Mouse (Mus musculus) intestine, embryonic 16.5 days (tissue): ENCODE measurements around the gene Hdac1. TPM values are rescaled to one million over a fixed set of nuclear protein-coding genes. Genes with fewer than 3 reads are reported as not detected.

Source experiments
- ATAC-seq: fragments of 200-750 bp; cut with Nextera tagmentation; 2 replicates; pipeline ENCODE4 v1.8.0; 2017; ENCODE audit warnings: moderate TSS enrichment, moderate library complexity
- H3K27ac ChIP-seq: fragments of 300-500 bp; sonication (generic); 2 replicates; pipeline ENCODE4 v1.5.1; 2014; ENCODE audit warnings: mild to moderate bottlenecking, low read length
- H3K27me3 ChIP-seq: fragments of 300-500 bp; sonication (generic); replicated peaks from 2 replicates; pipeline ENCODE4 v1.6.1; 2014; ENCODE audit warnings: low read length, control low read depth, mixed read lengths; ENCODE audit not compliant: control insufficient read depth, insufficient read depth
- H3K36me3 ChIP-seq: fragments of 300-500 bp; sonication (generic); 2 replicates; pipeline ENCODE4 v1.6.1; 2014; ENCODE audit warnings: low read length, control low read depth; ENCODE audit not compliant: control insufficient read depth, insufficient read depth
- H3K4me1 ChIP-seq: fragments of 300-500 bp; sonication (generic); 2 replicates; pipeline ENCODE4 v1.6.1; 2014; ENCODE audit warnings: low read length, control low read depth, mixed read lengths; ENCODE audit not compliant: control insufficient read depth, insufficient read depth
- H3K4me2 ChIP-seq: fragments of 300-500 bp; sonication (generic); 2 replicates; pipeline ENCODE4 v1.6.1; 2014; ENCODE audit warnings: low read depth, low read length, control low read depth
- H3K4me3 ChIP-seq: fragments of 300-500 bp; sonication (generic); 2 replicates; pipeline ENCODE4 v1.5.1; 2014; ENCODE audit warnings: mild to moderate bottlenecking, low read length
- H3K9ac ChIP-seq: fragments of 300-500 bp; sonication (generic); 2 replicates; pipeline ENCODE4 v1.6.1; 2014; ENCODE audit warnings: low read depth, low read length
- H3K9me3 ChIP-seq: fragments of 300-500 bp; sonication (generic); 2 replicates; pipeline ENCODE4 v1.6.1; 2016; ENCODE audit warnings: low read length, control low read depth; ENCODE audit not compliant: control insufficient read depth
- WGBS: fragments of 180-500 bp; shearing (Covaris S2); extraction: QIAGEN DNeasy Blood & Tissue Kit; methylation state at CpG from one replicate; pipeline ENCODE4 v1.1.7; 2014; 5-methylcytosine and 5-hydroxymethylcytosine counted together
- polyA plus RNA-seq: library from polyadenylated mRNA; unstranded; fragments of >200 nt; fragmentation: Nextera tagmentation; extraction: Ambion mirVana; gene quantifications from 2 replicates; pipeline ENCODE4 v1.2.1, GENCODE M21; 2015

The Hdac1 gene
- polyA plus RNA-seq, 1 experiment from 2014 or later, result 207 TPM

DNA sequence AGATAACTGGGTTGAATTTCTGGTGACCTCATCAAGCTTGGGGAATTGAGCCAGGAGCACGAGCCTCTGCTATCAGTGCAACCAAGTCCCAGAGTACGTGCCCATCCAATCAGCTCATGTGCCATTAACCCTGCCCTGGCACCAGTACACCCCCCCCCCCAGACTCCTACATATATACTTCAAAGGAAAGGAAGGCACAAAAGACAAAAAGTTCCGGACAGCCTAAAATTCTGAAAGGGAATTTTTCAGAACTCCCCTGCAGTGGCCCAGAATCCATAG lies 34.3 kb downstream of the Hdac1 start:
- Histone ChIP-seq H3K9ac (no peak overlapping the region), H3K27me3 (no peaks in the 10 kb centered on the region), H3K27ac (no peak overlapping the region), H3K4me2 (no peak overlapping the region), H3K9me3 (no peaks in the 10 kb centered on the region), H3K4me1 (peaks cover 21% of the 10 kb centered on the region), H3K36me3 (no peaks in the 10 kb centered on the region), H3K4me3 (no peak overlapping the region)
- ATAC-seq, result no peak
- WGBS, result 57% methylated on average over 3 of the region's 3 CpGs

GRCm38 (mm10) chr4:129507434-129508236 lies 34.9 kb downstream of the Hdac1 start:
- no peak for ATAC-seq

DNA sequence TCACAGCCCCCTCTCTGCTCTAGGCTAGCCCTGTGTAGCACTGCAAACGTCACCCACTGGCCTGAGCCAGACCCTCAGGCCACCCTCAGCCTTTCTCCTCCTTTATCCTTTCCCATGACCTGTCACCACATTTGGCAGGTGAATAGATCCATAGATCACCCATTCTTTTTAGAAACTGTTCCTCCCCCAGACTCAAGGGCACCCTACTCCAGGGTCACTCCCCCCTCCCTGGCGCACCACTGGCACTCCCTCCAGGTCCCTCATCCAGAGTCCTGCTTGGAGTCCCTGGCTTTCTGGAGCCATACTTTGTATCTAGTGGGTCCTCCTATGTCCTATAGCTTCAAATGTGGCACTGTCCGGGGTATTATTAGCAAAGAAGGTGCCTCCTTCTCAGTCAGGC lies 37.0 kb downstream of the Hdac1 start:
- Histone ChIP-seq H3K27me3 (no peaks in the 10 kb centered on the region), H3K36me3 (no peaks in the 10 kb centered on the region), H3K9ac (no peak overlapping the region), H3K9me3 (no peaks in the 10 kb centered on the region), H3K27ac (no peak overlapping the region), H3K4me3 (no peak overlapping the region), H3K4me1 (peaks cover 34% of the 10 kb centered on the region), H3K4me2 (no peak overlapping the region)
- no peak for ATAC-seq
- 90% methylated on average over 3 of the region's 3 CpGs for WGBS

More at GRCm38 (mm10) chr4:129507434-129508236, 34.9 kb downstream of the Hdac1 start:
- no peaks in the 10 kb centered on the region for H3K9me3 ChIP-seq
- no peaks in the 10 kb centered on the region for H3K36me3 ChIP-seq
- no peak overlapping the region for H3K9ac ChIP-seq
- H3K4me3 ChIP-seq, result no peak overlapping the region
- no peaks in the 10 kb centered on the region for H3K27me3 ChIP-seq
- H3K4me2 ChIP-seq, result no peak overlapping the region
- H3K27ac ChIP-seq, result no peak overlapping the region
- H3K4me1 ChIP-seq, result peaks cover 24% of the 10 kb centered on the region
- 53% methylated on average over 9 of the region's 10 CpGs for WGBS

- Histone ChIP-seq H3K36me3 (no peaks in the 10 kb centered on the region), H3K9ac (peak overlapping the region; percentile 43), H3K27ac (peak overlapping the region; percentile 84), H3K4me3 (no peak overlapping the region), H3K27me3 (no peaks in the 10 kb centered on the region), H3K4me1 (peaks cover 37% of the 10 kb centered on the region), H3K4me2 (peak overlapping the region; percentile 12; the same call in 1 of the 2 replicates), H3K9me3 (no peaks in the 10 kb centered on the region)
- peak; percentile 47 for ATAC-seq
- 51% methylated on average over 11 of the region's 11 CpGs for WGBS
Observed at GRCm38 (mm10) chr4:129502901-129503444, 39.5 kb downstream of the Hdac1 start.

GRCm38 (mm10) chr4:129502327-129502888 lies 40.1 kb downstream of the Hdac1 start:
- Histone ChIP-seq H3K9ac (no peak overlapping the region), H3K4me3 (no peak overlapping the region), H3K4me1 (peaks cover 37% of the 10 kb centered on the region), H3K36me3 (no peaks in the 10 kb centered on the region), H3K9me3 (no peaks in the 10 kb centered on the region), H3K27me3 (no peaks in the 10 kb centered on the region), H3K4me2 (no peak overlapping the region; the same call in 1 of the 2 replicates), H3K27ac (peak overlapping the region; percentile 84)
- peak; percentile 63 for ATAC-seq
- WGBS, result 44% methylated on average over 9 of the region's 9 CpGs

DNA sequence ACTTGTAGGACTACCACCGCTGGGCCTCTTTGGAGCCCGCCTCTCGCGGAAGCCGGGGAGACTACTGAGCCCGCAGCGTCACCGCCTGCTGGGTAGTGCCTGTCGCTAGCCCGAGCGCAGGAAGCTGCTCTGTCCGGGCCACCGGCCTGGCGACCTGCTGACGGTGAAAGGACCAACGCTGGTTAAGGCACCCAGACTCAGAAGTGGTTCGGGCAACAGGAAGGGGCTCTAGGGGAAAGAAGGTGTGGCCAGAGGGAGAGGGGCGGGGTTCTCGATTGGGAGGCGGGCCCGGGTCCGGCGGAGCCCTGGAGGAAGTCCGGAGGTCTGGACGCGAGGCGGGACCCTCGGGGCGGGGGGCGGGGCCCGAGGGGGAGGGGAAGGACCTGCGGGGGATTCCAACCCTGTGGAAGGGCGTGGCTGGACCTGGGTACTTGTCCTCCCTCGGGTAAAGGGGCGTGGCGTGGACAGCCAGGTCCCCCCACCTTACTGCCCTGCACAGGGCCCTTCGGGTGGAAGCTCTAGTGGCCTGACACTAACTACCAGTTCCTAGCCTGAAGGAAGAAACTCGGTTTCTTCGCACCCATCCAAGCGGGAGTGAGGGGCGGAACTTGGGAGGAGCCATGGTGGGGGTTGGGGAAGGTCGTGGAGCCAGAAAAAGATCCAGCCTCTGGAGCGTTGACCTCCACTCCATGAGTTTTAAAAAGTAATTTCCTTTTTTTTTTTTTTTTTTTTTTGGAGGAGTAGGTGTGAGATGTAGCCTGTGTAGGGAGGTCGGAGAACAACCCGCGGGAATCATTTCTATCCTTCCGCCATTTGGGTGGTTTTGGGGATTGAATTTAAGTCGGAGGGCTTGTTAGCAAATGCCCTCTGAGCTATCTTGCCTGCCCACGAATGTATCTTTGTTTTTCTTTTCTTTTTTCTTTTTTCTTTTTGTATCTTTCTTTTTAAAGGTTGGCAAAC lies 41.6 kb downstream of the Hdac1 start:
- H3K36me3 ChIP-seq, result no peaks in the 10 kb centered on the region
- H3K27ac ChIP-seq, result peak overlapping the region; percentile 97
- H3K9ac ChIP-seq, result peak overlapping the region; percentile 85
- ATAC-seq, result peak; percentile 86
- WGBS, result 2% methylated on average over 43 of the region's 49 CpGs
- H3K9me3 ChIP-seq, result no peaks in the 10 kb centered on the region
- peak overlapping the region; percentile 82 for H3K4me2 ChIP-seq
- peaks cover 44% of the 10 kb centered on the region for H3K4me1 ChIP-seq
- peak overlapping the region; percentile 66 for H3K4me3 ChIP-seq
- no peaks in the 10 kb centered on the region for H3K27me3 ChIP-seq

DNA sequence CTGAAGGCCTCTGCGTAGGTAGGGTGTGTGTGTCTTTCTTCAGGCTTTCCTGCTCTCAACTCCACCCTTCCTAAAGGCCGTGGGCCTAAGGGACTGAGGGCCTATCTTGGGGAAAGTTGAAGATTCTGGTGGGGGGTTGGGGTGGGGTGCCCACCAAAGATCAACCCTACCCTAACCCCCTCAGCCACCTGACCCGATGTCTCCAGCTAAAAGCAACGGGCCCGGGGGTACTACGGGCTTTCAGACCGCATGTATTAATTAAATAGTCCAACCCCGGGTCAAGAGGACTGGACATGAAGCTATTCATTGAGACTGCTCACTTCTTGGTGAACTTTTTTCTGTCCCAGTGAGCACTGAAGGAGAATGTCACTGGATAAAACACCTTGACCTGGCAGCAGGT lies 42.5 kb downstream of the Hdac1 start:
- no peaks in the 10 kb centered on the region for H3K9me3 ChIP-seq
- H3K27ac ChIP-seq, result peak overlapping the region; percentile 97
- peak overlapping the region; percentile 82 for H3K4me2 ChIP-seq
- H3K36me3 ChIP-seq, result no peaks in the 10 kb centered on the region
- no peak for ATAC-seq
- peaks cover 44% of the 10 kb centered on the region for H3K4me1 ChIP-seq
- no peaks in the 10 kb centered on the region for H3K27me3 ChIP-seq
- peak overlapping the region; percentile 85 for H3K9ac ChIP-seq
- 78% methylated on average over 8 of the region's 8 CpGs for WGBS
- H3K4me3 ChIP-seq, result peak overlapping the region; percentile 66

- H3K4me2 ChIP-seq, result no peak overlapping the region
- no peaks in the 10 kb centered on the region for H3K9me3 ChIP-seq
- no peaks in the 10 kb centered on the region for H3K27me3 ChIP-seq
- no peaks in the 10 kb centered on the region for H3K36me3 ChIP-seq
- no peak for ATAC-seq
- WGBS, result 71% methylated on average over 3 of the region's 3 CpGs
- peaks cover 37% of the 10 kb centered on the region for H3K4me1 ChIP-seq
- H3K27ac ChIP-seq, result no peak overlapping the region
- H3K9ac ChIP-seq, result no peak overlapping the region
- H3K4me3 ChIP-seq, result no peak overlapping the region
Observed at GRCm38 (mm10) chr4:129498941-129499340, 43.6 kb downstream of the Hdac1 start.

- 29% methylated on average over 6 of the region's 6 CpGs for WGBS
- Histone ChIP-seq H3K4me1 (peaks cover 19% of the 10 kb centered on the region), H3K9me3 (no peaks in the 10 kb centered on the region), H3K4me3 (no peak overlapping the region), H3K4me2 (no peak overlapping the region), H3K36me3 (no peaks in the 10 kb centered on the region), H3K27ac (peak overlapping the region; percentile 54; the same call in 1 of the 2 replicates), H3K27me3 (0 out of 2 replicates have a peak, but pooled peaks cover 2% of the 10 kb centered on the region), H3K9ac (no peak overlapping the region)
- ATAC-seq, result no peak
Observed at GRCm38 (mm10) chr4:129496631-129497030, 45.9 kb downstream of the Hdac1 start.
